Mouse (Mus musculus) telencephalon, adult 2 months (tissue): ENCODE measurements around the gene Pou3f1.

ENCODE experiments used
- DNase-seq: peaks from one replicate; pipeline ENCODE4 v3.0.0-alpha.2; 2011; ENCODE audit warnings: low read depth, low spot score

Gene Pou3f1

GRCm38 (mm10) chr4:124709961-124710446, 53.4 kb downstream of the Pou3f1 start:
- DNase-seq, result no peak
